Mouse (Mus musculus): ENCODE measurements around the gene Slc39a7.
"Not testable (repeated sequence)": the region's sequence is repeated elsewhere in the genome, so short reads cannot be mapped to it uniquely, and the experiment has no call there.

Slc39a7 gene

DNA sequence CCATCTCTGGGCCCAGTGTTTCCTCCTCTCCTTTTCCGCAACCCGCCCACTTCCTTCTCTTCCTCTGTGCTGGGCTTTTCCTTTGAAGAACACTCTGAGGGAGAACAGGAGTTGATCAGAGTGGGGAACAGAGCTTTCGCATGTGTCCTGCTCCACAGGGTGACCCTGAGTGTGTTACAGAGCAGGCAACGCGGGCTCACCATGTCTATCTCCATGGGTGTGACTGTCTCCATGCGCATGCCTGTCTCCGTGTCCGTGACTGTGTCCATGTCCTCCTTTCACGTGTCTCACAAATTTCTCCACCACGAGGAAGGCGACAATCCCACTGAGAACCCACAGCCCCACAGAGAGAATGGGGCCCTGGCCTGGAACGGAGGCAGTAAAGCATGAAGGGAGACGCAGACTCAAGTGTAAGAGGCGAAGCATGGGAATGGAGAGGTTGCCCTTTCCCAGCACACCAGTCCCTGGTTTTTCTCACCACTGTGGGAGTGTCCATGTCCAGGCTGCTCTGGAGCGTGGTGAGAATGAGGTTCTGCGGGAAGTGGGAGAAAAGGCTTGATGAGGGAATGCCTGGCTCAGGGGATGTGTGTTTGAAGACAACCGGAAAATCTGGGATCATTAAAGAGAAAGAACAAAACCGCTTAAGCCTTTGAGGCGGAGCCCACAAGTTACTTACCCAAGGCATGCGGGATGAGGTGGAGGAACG lies 1.4 kb downstream of the Slc39a7 start:
- peak in 1 of 2 experiments; percentile 16 for DNase-seq (ENCODE audit: low spot score in 2 of 2)

DNA sequence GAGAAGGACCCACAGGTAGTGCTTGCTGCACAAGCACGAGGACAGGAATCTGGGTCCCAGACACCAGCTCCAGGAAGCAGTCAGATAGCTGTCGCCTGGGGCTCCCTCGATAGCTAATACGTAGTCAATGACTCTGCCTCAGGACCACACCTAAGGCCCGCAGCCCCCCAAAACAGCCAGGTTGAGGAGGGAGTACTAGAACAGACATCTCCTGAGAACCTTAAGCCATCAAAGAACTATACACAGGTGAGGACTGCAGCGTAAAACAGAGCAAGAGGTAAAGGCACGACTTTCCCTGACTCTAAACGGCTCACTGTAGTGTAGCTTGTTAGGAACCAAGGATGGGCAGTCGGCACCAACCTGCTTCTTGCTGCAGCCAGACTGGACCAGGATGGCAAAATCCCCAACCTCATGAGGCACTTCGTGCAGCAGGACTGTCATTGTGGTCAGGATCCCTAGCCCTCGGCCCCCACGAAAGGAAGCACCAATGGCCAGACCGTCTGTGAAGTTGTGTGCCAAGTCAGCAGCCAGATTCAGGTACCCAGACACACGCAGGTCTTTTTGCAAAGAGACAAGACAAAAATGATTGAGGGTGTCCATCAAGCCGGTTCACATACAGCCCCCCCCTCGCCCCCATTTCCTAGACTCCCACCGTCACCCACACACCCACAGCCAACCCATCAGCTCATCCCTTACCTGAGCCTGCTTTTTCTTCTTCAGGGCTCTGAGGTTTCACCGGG lies 2.2 kb downstream of the Slc39a7 start:
- DNase-seq (ENCODE audit: low spot score in 2 of 2) = peak in 1 of 2 experiments; percentile 19

DNA sequence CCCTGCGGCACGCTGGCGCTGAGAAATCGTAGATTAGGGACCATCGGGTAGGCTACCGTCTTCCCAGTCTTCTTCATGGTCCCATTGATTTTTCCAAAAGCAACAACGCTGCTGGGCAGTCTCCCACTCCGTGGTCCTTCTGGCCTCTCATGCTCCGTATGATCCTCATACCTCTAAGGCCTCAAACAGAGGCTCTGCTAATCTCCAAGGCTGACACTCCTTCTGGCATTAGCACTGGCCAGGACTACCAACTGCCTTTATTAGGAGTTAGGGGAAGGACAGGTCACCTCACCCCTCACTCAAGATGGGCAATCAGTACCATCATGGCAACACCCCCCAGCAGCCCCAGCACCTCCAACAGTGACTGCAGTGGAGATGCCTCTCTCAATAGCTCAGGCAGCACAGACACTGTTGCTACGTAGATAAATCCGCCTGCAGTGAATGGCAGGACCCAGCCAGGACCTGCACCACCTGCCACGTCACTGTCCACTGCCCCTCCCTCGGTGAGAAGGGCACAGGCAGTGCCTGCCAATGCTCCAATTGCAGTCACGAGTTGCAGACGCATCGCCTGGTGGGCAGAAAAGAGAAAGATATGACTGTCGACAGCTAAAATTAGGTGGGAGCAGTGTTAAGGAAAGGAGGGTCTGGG lies 2.9 kb downstream of the Slc39a7 start:
- DNase-seq (ENCODE audit: low spot score in 2 of 2) = no peak

DNA sequence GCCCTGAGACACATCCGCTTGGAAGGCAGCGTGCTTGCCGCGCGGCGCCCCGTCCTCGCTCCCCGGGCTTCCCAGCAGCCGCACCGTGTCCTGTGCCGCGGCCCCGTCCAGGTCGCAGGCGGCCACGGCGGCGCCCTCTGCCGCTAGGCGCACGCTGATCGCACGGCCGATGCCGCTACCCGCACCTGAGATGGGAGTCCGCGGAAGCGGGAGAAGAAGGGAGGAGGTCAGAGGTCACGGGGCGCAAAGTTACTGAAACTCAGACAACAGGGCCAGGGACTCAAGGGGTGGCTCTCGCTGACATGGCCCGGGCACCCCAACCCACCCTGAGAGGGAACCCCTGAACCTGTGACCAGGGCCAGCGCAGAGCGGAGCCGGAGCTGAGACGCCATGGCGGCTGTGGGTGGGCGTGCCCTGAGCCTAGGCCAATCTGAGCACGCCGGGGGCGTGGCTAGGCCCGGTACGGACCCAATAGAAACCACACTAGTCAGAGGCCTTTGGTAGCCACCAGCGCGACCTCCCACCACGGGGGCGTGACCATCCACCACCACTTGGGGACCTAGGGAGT lies 3.7 kb downstream of the Slc39a7 start, which contains the start of gene H2-Ke6:
Gene H2-Ke6, minus strand, starts transcription at position 405 of the 568 bp plus-strand sequence.
- peak; percentile 76 to 91 for DNase-seq (ENCODE audit: low spot score in 2 of 2)

DNA sequence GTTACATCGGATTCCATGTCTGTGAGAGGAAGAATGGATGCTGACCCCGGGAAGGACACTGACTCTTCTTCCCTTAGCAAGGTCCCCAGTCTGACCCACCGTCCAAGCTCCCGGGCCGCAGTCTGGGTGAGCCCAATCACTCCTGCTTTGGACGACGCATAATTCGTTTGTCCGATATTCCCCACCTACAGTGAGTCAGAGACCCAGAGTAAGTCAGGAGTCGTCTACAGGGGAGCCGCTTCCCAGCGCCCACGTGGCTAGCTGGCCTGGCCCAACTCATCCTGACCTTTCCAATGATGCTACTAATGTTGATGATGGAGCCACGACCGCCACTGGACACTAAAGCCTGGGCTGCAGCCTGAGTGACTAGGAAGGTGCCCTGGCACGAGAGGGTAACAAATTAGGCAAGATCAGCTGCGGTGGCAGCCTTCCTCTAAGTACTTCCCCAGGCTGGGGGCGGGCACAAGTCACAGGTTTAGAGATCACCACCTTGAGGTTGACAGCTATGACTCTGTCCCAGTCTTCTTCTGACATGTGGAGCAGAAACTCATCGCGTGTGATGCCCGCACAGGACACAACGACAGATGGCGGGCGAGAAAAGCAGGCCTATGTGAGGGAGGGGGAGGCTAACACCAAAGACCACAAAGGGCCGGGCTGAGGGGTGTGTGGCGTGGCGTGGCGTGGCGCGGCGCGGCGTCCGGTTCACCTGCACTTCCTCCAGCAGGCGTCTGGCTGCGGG lies 4.4 kb downstream of the Slc39a7 start:
- DNase-seq (ENCODE audit: low spot score in 2 of 2) = no peak

DNA sequence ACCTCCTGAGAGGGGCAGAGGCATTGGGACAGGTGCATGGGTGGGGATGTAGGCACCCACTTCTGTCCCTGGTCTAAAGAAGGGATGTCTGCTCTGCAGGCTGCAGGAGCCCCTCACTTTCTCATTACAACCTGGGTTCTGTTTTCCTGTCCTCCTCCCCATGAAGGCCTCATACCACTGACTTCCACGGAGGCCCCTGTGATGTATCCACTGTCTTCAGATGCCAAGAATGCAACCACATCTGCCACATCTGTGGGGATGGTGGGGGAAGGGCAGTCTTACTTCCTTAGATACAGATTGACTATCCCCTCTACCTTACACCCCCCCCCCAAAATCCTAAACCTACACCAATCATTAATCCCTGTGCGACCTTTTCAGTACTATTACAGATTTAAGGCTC lies 5.3 kb downstream of the Slc39a7 start:
- DNase-seq (ENCODE audit: low spot score in 2 of 2) = no peak

DNA sequence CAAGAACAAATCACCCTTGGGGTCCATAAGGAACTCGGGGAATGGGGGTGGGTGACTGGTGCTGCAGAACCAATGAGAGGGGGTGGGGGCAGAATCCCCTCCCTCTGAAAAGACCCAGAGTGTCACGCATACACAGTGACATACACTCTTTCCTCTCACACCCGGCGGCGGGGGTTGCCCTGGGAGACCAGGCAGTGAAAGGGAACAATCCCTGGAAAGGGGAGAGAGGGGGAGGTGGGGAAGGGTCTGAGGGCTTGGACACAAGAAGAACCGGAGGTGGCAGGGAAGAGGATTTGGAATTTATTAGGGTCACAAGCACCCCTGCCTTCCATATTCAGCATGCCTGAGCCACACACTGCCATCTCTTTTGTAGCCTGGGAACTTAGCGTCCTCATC lies 5.7 kb downstream of the Slc39a7 start:
- no peak for DNase-seq (ENCODE audit: low spot score in 2 of 2)

DNA sequence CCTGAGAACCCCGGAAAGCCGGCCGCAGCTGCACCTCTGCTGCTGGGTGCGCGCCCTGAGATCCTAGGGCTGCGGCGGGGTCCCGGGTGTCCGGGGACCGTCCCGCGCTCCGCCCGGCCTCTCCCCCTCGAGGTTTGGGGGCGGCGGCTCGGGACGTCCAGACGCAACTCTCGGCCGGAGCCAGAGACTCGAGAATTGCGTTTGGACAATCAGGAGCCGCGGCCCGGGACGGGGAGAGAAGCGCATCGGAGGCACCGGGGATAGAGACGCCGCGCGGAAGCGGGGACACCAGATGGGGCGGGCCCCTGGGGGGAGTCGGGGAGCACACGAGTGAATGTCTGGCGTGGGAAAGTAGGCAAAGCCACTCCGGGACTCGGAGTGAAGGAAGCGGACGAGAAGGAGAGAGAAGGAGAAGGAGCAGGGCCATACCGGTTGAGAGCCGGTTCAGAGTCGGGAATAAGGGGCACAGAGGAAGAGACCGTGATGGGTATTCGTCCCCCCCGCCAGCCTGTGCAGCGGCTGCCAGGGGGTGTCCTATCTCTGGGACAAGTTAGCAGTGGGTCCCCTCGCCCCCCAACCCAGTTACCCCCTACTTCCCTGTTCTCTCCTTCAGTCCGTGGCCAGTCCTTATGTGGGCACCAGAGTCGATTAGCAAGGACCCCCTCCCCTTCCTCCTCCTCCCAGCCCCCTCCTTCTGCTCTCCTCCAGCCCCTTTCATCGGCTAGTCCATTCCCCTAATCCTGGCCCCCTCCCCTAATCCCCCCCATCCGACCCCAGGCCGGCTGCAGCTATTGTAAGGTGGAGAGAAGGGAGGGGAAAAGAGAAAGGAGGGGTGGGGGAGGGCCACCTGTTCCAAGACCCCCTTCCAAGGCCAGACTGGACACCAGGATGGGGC lies 6.4 kb downstream of the Slc39a7 start:
- no peak for DNase-seq (ENCODE audit: low spot score in 2 of 2)

DNA sequence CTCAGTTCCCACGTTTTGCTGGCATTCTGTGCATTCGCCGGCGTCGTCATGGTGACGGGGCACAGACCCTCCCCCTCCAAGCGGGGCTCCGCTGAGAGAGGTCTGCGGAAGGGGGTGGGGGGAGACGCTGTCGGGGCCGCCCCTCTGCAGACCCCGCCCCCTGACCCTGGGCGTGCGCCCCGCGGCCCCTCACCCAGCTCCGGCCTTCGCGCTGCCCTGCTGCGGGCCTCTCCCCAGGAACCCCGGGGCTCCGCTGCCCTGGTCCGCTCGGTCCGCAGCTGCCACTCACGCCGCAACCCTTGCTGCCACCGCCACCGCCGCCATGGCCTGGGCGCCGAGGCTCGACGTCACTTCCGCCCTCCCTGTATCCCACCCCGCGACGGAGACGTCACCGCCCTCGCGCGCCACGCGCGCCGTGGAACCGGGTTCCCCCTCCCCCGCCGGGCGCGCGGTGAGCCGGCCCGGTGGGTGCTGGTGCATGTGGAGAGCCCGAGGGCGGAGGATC lies 7.1 kb downstream of the Slc39a7 start, which contains the start of gene Ring1:
Gene Ring1, minus strand, starts transcription at position 364 of the 505 bp plus-strand sequence.
- DNase-seq (ENCODE audit: low spot score in 2 of 2) = peak; percentile 78 to 86

DNA sequence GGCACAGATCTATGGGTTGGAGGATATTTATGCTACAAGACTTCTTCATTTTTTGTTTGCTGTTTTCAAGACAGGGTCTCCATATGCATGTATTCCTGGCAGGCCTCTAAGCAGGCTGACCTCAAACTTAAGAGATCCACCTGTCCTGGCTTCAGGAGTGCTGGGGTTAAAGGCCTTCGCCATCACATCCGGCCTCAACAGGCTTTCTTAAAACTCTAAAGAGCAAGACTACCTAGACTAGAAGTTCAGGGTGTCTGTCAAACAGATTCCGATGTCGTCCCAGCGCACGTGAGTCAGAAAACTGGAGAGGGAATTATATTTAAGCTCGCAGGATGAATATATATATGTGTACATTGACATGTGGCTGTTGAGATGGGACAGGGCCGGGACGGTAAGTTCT lies 7.8 kb downstream of the Slc39a7 start:
- DNase-seq (ENCODE audit: low spot score in 2 of 2) = no peak

DNA sequence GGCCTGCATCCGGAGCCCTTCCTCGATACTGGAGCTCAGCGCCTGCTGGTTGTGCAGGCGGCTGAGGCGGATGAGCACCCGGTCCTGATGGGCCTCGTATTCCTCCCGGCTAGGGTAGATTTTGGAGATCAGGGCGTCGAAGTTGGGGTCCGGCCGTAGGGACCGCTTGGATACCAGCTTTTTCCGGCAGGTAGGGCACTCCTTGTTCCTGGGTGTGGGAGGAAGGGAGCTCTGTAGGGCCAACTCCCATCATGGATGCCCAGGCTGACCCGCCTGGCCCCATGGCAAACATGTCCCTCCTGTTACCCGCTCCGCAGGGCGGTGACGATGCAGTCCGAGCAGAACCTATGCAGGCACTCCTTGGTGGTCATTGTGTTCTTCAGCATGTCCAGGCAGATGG lies 8.5 kb downstream of the Slc39a7 start:
- no peak for DNase-seq (ENCODE audit: low spot score in 2 of 2)

DNA sequence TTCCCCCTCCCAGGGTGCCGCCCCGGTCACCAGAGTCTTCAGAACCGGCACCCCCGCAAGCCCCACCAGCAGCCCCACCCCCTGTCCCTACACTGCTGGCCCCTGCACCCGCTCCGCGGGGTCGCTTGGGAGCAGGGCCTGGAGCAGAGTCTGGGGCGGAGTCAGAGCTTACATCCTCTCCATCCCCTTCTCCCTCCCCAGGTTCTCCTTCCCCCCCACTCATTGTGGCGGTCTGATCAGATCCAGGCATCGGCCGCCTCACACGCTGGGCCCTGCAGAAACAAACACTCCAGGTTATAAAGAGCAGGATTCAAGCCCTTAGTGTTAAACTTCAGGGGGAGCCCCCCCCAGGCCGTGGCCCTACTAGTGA lies 9.1 kb downstream of the Slc39a7 start:
- no peak for DNase-seq (ENCODE audit: low spot score in 2 of 2)

DNA sequence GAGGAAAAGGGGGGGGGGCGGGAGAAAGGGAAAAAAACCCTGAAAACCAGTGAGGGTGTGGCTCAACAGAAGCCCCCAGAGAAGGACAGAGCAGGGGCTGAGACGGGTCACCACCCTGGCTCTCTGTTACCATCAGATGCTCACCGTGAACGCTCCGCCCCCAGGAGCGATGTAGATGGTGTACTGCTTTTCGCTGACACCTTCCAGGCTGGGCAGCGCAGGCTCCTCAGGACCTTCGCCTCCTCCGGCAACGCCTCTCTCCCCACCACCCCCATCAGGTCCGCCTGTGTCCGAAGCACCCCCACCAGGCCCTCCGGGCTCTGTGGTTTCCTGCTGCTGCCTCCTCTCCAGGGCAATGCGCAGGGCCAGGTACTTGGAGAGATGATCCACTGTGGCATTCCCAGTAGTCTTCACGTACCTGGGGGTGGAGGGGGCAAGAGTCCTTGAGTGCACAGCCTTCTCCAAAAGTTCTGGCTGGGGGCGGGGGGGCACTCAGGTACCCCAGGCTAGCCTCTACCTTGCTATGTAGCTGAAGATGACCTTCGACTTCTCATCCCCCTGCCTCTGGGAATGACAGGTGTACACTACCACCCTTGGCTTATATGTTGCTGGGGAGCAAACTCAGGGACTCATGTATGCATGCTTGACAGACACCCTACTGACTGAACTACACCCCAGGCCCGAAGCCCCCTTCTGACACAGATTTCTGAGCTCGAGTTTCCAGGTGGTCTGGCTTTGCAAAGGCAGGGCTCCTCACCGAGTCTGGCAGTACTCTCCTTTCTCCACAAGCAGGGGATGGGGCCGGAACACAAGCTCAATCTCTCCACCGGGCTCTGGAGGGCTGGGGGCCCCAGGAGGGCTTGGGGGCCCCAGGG lies 9.7 kb downstream of the Slc39a7 start:
- DNase-seq (ENCODE audit: low spot score in 2 of 2) = no peak

DNA sequence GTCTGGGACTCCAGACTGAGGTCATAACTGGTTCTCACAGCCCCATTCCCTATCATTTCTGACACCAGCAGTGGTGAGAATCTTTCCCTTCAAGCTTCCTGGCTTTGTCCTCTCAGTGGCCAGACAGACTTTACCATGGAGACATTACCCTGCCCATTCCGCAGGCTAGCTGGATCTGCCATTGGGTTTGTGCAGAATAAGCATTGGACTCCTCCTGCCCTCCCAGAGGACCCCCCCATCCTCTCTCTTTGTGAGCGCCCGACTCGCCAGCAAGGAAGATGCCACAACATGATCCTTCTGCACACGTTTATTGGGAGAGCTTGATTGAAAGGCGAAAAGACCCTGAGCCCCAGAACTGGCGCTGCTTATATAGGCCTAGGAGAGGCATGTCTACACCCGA lies 18.0 kb downstream of the Slc39a7 start:
- DNase-seq (ENCODE audit: low spot score in 2 of 2) = no peak

DNA sequence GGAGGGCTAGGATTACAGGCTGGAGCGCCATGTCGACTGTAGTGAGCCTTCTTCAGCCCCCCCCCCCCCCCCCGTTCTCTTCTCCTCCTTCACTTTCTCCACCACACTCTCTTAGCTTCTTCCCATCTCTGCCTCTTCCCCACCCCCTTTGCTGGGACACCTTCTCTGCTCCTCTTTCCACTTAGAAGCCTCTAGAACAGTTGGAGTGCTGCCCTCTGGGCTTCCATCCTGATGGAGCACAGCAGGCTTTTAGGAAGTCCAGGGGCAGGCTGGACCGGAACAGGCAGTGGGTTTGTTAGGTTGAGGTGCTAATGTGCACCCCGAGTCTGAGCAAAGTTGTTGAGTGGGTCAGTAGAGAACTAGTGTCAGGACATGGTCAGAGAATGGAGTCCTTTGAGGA lies 21.3 kb downstream of the Slc39a7 start:
- no peak for DNase-seq (ENCODE audit: low spot score in 2 of 2)

DNA sequence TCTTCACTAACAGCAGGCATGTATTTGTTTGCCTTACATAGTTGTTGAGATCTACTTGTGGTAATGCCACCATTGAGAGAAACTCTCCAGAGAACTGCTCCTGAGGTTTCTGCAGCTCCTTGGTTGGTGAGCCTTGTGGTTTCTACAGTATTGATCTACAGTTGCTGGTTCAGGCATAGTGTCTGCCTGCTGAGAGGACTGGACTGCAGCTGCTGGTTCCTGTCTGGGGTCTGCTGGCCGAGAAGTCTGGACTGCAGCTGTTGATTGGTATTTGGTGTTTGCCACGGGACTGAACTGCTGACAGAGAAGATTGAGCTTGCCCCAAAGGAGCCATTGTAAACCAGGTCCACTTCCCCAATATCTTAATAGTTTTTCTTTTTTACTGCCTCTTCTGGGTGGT lies 24.9 kb downstream of the Slc39a7 start:
- no peak for DNase-seq (ENCODE audit: low spot score in 2 of 2)

DNA sequence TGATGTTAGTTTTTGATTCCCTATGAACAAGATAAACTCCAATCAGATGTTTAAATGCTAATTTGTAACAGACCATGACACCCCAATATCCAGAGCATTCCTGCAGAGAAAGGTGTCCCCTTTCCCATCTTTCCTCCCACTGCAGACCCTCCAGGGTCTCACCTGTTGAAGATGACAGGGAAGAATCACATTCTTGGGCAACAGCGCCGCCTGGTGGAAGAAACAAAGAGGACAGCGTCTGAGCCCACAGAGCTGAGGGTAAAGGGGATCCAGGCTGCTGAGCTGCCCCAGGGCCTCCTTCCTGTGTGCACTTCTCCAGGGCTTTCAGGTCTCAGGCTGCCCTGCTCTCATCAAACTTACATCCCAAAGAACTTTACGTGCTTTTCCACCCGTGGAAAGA lies 28.1 kb downstream of the Slc39a7 start:
- peak in 1 of 2 experiments; percentile 47 for DNase-seq (ENCODE audit: low spot score in 2 of 2)

DNA sequence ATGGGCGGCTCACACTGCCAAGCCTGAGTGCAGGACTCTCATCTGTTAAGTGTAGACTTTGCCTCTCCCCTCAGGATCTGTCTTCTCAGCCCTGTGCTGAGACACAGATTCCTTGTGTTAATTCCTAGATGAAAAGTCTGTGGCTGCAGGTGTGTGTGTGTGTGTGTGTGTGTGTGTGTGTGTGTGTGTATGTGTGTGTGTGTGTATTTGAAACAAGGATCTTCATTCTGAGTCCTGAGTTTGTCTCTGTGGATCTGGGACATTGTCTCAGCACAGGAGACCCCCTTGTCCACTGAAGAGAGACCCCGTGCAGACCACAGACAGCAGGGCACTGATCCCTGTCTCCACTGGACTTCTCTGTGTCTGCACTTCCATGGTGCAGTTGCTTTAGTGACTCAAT lies 30.7 kb downstream of the Slc39a7 start:
- not testable (repeated sequence) for DNase-seq (ENCODE audit: low spot score in 2 of 2)

DNA sequence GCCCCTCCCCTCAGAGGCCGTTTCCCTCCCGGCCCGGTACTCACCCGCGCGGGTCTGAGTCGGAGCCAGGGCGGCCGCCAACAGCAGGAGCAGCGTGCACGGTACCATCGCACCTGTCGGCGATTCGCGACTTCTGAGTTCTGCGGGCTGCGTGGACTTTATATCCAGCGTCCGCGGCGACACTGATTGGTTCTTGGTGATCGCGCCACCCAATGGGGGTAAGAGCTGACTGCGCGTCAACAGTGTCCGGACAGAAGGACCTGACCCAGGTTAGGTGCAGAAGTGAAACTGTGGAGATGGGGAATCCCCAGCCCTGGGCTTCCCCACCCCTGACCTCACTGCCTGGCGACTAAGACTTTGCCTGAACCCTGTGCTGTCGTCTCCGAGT lies 31.3 kb downstream of the Slc39a7 start, which contains the start of gene H2-K1:
Gene H2-K1, minus strand, starts transcription at position 198 of the 388 bp plus-strand sequence.
- peak; percentile 45 to 54 for DNase-seq (ENCODE audit: low spot score in 2 of 2)

Data from cerebellum, postnatal 4 days (tissue).